Mouse (Mus musculus) megakaryocyte, embryonic 14.5 days (primary cell): ENCODE results near the gene Prss22.

Experiments used
- FLI1 ChIP-seq: IDR thresholded peaks from 2 replicates; pipeline ENCODE4 v1.6.1; 2012; ENCODE audit warnings: low read length, inconsistent platforms, mixed read lengths
- GATA1 ChIP-seq: IDR thresholded peaks from 3 replicates; pipeline ENCODE4 v1.6.1; 2012; ENCODE audit warnings: mixed read lengths, low read length, inconsistent platforms, borderline replicate concordance

GRCm38 (mm10) chr17:23989802-23990201 is 8.1 kb downstream of the Prss22 start:
- TF ChIP-seq FLI1 (no peak), GATA1 (no peak)
